Mouse (Mus musculus) neural tube, embryonic 14.5 days (tissue): ENCODE measurements around the gene Unkl. TPM values are rescaled to one million over a fixed set of nuclear protein-coding genes. Genes with fewer than 3 reads are reported as not detected.
A peak's percentile ranks its signal among the peaks of the same experiment; 100 is the strongest.
"Not testable (repeated sequence)": the region's sequence is repeated elsewhere in the genome, so short reads cannot be mapped to it uniquely, and the experiment has no call there.

Experiments
- ATAC-seq: fragments of 200-750 bp; cut with Nextera tagmentation; 2 replicates; pipeline ENCODE4 v1.8.0; 2017; ENCODE audit warnings: low read depth, mild to moderate bottlenecking, moderate TSS enrichment, moderate library complexity
- H3K27ac ChIP-seq: fragments of 300-500 bp; sonication (generic); 2 replicates; pipeline ENCODE4 v1.5.1; 2014; ENCODE audit warnings: low read depth, mild to moderate bottlenecking, control low read depth, low read length, moderate library complexity, mixed read lengths
- H3K27me3 ChIP-seq: fragments of 300-500 bp; sonication (generic); 2 replicates; pipeline ENCODE4 v1.6.1; 2014; ENCODE audit warnings: low read length; ENCODE audit not compliant: control insufficient read depth, insufficient read depth
- H3K36me3 ChIP-seq: fragments of 300-500 bp; sonication (generic); 2 replicates; pipeline ENCODE4 v1.6.1; 2014; ENCODE audit warnings: low read length, mixed read lengths; ENCODE audit not compliant: control insufficient read depth, insufficient read depth
- H3K4me1 ChIP-seq: fragments of 300-500 bp; sonication (generic); 2 replicates; pipeline ENCODE4 v1.6.1; 2014; ENCODE audit warnings: low read length; ENCODE audit not compliant: control insufficient read depth, insufficient read depth
- H3K4me2 ChIP-seq: fragments of 300-500 bp; sonication (generic); 2 replicates; pipeline ENCODE4 v1.6.1; 2014; ENCODE audit warnings: mild to moderate bottlenecking, low read depth, low read length, control low read depth
- H3K4me3 ChIP-seq: fragments of 300-500 bp; sonication (generic); 2 replicates; pipeline ENCODE4 v1.5.1; 2014; ENCODE audit warnings: low read depth, low read length, control low read depth, mixed read lengths
- H3K9ac ChIP-seq: fragments of 300-500 bp; sonication (generic); replicated peaks from 2 replicates; pipeline ENCODE4 v1.6.1; 2014; ENCODE audit warnings: low read depth, mild to moderate bottlenecking, control low read depth, low read length, mixed read lengths
- H3K9me3 ChIP-seq: fragments of 300-500 bp; sonication (generic); 2 replicates; pipeline ENCODE4 v1.6.1; 2016; ENCODE audit warnings: low read length; ENCODE audit not compliant: control insufficient read depth
- WGBS: fragments of 180-500 bp; shearing (Covaris S2); extraction: QIAGEN DNeasy Blood & Tissue Kit; methylation state at CpG from one replicate; pipeline ENCODE4 v1.1.7; 2014; 5-methylcytosine and 5-hydroxymethylcytosine counted together
- polyA plus RNA-seq: library from polyadenylated mRNA; unstranded; fragments of >200 nt; fragmentation: Nextera tagmentation; extraction: Ambion mirVana; gene quantifications from 2 replicates; pipeline ENCODE4 v1.2.1, GENCODE M21; 2014

Gene Unkl
- polyA plus RNA-seq, 1 experiment from 2014 or later, result 9.1 TPM

GRCm38 (mm10) chr17:25211705-25212104 is 23.5 kb downstream of the Unkl start:
- Histone ChIP-seq H3K27ac (no peak overlapping the region), H3K4me1 (no peaks in the 10 kb centered on the region), H3K36me3 (peaks cover 64% of the 10 kb centered on the region), H3K9ac (no peak overlapping the region), H3K27me3 (no peaks in the 10 kb centered on the region), H3K4me3 (no peak overlapping the region), H3K9me3 (no peaks in the 10 kb centered on the region), H3K4me2 (no peak overlapping the region)
- ATAC-seq, result no peak
- 89% methylated on average over 4 of the region's 4 CpGs for WGBS

- Histone ChIP-seq H3K9ac (no peak overlapping the region), H3K36me3 (peaks cover 60% of the 10 kb centered on the region), H3K4me3 (no peak overlapping the region), H3K4me1 (no peaks in the 10 kb centered on the region), H3K27me3 (no peaks in the 10 kb centered on the region), H3K27ac (no peak overlapping the region), H3K4me2 (no peak overlapping the region), H3K9me3 (no peaks in the 10 kb centered on the region)
- WGBS, result 91% methylated on average over 3 of the region's 3 CpGs
- ATAC-seq, result no peak
Measured at GRCm38 (mm10) chr17:25215431-25215830, 27.2 kb downstream of the Unkl start.

- H3K4me1 ChIP-seq, result peaks cover 6% of the 10 kb centered on the region; the same call in 1 of the 2 replicates
- H3K27ac ChIP-seq, result no peak overlapping the region
- ATAC-seq, result no peak
- H3K36me3 ChIP-seq, result peaks cover 37% of the 10 kb centered on the region
- no peak overlapping the region for H3K4me2 ChIP-seq
- no peaks in the 10 kb centered on the region for H3K27me3 ChIP-seq
- 89% methylated on average over 9 of the region's 9 CpGs for WGBS
- H3K9me3 ChIP-seq, result no peaks in the 10 kb centered on the region
- H3K9ac ChIP-seq, result no peak overlapping the region
- H3K4me3 ChIP-seq, result no peak overlapping the region
Measured at GRCm38 (mm10) chr17:25218967-25219366, 30.8 kb downstream of the Unkl start.

- no peaks in the 10 kb centered on the region for H3K9me3 ChIP-seq
- H3K36me3 ChIP-seq, result peaks cover 33% of the 10 kb centered on the region; the same call in 1 of the 2 replicates
- WGBS, result 95% methylated on average over 15 of the region's 15 CpGs
- no peaks in the 10 kb centered on the region for H3K27me3 ChIP-seq
- H3K4me2 ChIP-seq, result no peak overlapping the region
- no peak for ATAC-seq
- H3K9ac ChIP-seq, result no peak overlapping the region
- H3K27ac ChIP-seq, result no peak overlapping the region
- H3K4me3 ChIP-seq, result no peak overlapping the region
- peaks cover 6% of the 10 kb centered on the region; the same call in 1 of the 2 replicates for H3K4me1 ChIP-seq
Measured at GRCm38 (mm10) chr17:25219492-25220295, 31.5 kb downstream of the Unkl start.

- H3K27ac ChIP-seq, result no peak overlapping the region
- peaks cover 6% of the 10 kb centered on the region; the same call in 1 of the 2 replicates for H3K4me1 ChIP-seq
- ATAC-seq, result no peak
- no peak overlapping the region for H3K4me2 ChIP-seq
- no peaks in the 10 kb centered on the region for H3K9me3 ChIP-seq
- no peak overlapping the region for H3K4me3 ChIP-seq
- H3K36me3 ChIP-seq, result peaks cover 25% of the 10 kb centered on the region; the same call in 1 of the 2 replicates
- H3K9ac ChIP-seq, result no peak overlapping the region
- H3K27me3 ChIP-seq, result no peaks in the 10 kb centered on the region
- 80% methylated on average over 1 of the region's 1 CpGs for WGBS
Measured at GRCm38 (mm10) chr17:25220746-25221145, 32.5 kb downstream of the Unkl start.

- ATAC-seq, result peak; percentile 90
- H3K4me2 ChIP-seq, result peak overlapping the region; percentile 61
- 3% methylated on average over 20 of the region's 30 CpGs for WGBS
- peak overlapping the region; percentile 44; the same call in 1 of the 2 replicates for H3K27ac ChIP-seq
- H3K4me3 ChIP-seq, result peak overlapping the region; percentile 32
- H3K36me3 ChIP-seq, result peaks cover 18% of the 10 kb centered on the region; the same call in 1 of the 2 replicates
- H3K4me1 ChIP-seq, result peaks cover 6% of the 10 kb centered on the region; the same call in 1 of the 2 replicates
- no peaks in the 10 kb centered on the region for H3K27me3 ChIP-seq
- H3K9me3 ChIP-seq, result no peaks in the 10 kb centered on the region
- peak overlapping the region; percentile 48; the same call in 1 of the 2 replicates for H3K9ac ChIP-seq
Measured at GRCm38 (mm10) chr17:25221821-25222503, 33.8 kb downstream of the Unkl start.

- not testable (repeated sequence) for H3K4me1 ChIP-seq, H3K9me3 ChIP-seq, H3K27ac ChIP-seq, H3K9ac ChIP-seq, H3K27me3 ChIP-seq
- Histone ChIP-seq H3K36me3 (peaks cover 18% of the 10 kb centered on the region; the same call in 1 of the 2 replicates), H3K4me3 (peak overlapping the region; percentile 32; the same call in 1 of the 2 replicates), H3K4me2 (peak overlapping the region; percentile 61)
- whole genome bisulfite sequencing, result 20% methylated on average over 13 of the region's 28 CpGs
- peak; percentile 90 for ATAC-seq
Measured at GRCm38 (mm10) chr17:25222504-25222940, 34.3 kb downstream of the Unkl start.

- Histone ChIP-seq H3K9ac (no peak overlapping the region), H3K9me3 (no peaks in the 10 kb centered on the region), H3K4me1 (peaks cover 6% of the 10 kb centered on the region; the same call in 1 of the 2 replicates), H3K27me3 (no peaks in the 10 kb centered on the region), H3K36me3 (peaks cover 18% of the 10 kb centered on the region; the same call in 1 of the 2 replicates), H3K4me3 (peak overlapping the region; percentile 9; the same call in 1 of the 2 replicates), H3K27ac (no peak overlapping the region), H3K4me2 (peak overlapping the region; percentile 61)
- no peak for ATAC-seq
- 61% methylated on average over 6 of the region's 6 CpGs for WGBS
Measured at GRCm38 (mm10) chr17:25222951-25223601, 34.9 kb downstream of the Unkl start.
